Mouse (Mus musculus): ENCODE results near the gene Kif13a. TPM values are rescaled to one million over a fixed set of nuclear protein-coding genes. Genes with fewer than 3 reads are reported as not detected.

The Kif13a gene
- total RNA-seq (2021) = 10 to 100 TPM; 19.1 to 22.7 TPM
- long read RNA-seq, experiment 1, partial matches to known transcripts = 3 of 4 reads
- long read RNA-seq, experiment 1, other reads (novel, unspliced or antisense) = 1 of 4 reads
- long read RNA-seq, experiment 2, partial matches to known transcripts = 6 of 12 reads
- long read RNA-seq, experiment 2, other reads (novel, unspliced or antisense) = 6 of 12 reads

DNA sequence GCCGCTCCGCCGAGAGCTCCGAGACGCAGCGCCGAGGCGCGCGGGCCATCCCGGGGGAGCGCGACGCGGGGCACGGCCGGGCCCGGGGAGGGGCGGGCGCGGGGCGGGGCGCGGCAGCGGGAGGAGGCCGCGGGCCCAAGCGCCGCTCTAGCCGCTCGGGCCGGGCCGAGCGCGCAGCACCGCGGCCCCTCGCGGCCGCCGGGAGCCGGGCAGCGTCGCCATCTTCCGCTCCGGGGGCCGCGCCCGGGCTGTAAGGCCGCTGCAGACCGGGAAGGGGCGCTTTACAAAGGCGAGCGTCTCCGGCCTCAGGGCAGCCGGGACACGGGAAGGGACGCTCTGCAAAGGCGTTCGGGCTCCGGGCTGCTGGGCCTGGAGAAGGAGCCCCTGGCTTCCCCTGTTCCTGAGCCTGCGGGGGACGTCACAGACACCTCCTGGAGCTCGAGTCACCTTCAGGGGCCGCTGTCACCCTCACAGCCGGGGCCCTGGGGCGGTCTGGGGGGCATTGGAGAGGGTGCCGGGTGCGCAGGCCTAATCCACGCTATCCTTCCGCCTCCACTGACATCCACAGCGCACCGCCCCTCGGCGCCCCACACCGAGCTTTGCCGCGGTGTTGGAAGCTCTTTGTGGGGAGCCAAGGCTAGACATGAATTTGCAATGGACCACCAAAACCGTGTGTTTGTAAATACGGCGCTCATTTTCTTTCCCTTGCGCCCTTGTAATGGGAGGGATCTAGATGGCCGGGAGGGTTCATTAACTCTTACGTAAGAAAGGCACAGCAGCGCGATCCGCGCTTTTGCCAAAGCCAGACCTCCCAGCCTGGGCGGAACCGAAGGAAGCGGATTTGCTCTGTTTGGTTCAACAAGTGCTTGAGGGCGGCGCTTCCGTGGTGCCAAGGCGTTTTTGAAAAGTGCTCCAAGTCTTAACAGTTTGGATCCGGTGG lies at the start of gene Kif13a:
Kif13a (minus strand) TSS at position 149 of the 940 bp plus-strand sequence.
- Histone ChIP-seq H3K27ac (peak within 1 kb of the TSS; percentile 100), H3K4me3 (peak within 1 kb of the TSS; percentile 94)
- peak; percentile 81 to 86 for DNase-seq (ENCODE audit: extremely low spot score in 1 of 2, low spot score in 2 of 2)
- intact Hi-C loops (cut with DNase I) = loop anchor here (1.0 to 5.0 kb wide), 4 partner anchors 84 to 203 kb away; partner anchors contain the start of genes Kdm1b, Nhlrc1 and Nup153
- peak; percentile 33 for TF ChIP-seq CTCF (IDR thresholded peaks at IDR 0.05)

GRCm38 (mm10) chr13:46976532-46976931 lies 46.9 kb upstream of the Kif13a start:
- intact Hi-C loops (cut with DNase I) = loop anchor here (5.0 kb wide), 1 partner anchor 36 kb away; the partner anchor contains the start of gene Nhlrc1
- no peak overlapping the region for H3K27ac ChIP-seq
- no peak overlapping the region for H3K4me3 ChIP-seq
- DNase-seq (ENCODE audit: extremely low spot score in 1 of 2, low spot score in 2 of 2) = no peak
- peak; percentile 13 for TF ChIP-seq CTCF (IDR thresholded peaks at IDR 0.05)

- Histone ChIP-seq H3K4me3 (no peak overlapping the region), H3K27ac (no peak overlapping the region)
- DNase-seq (ENCODE audit: extremely low spot score in 1 of 2, low spot score in 2 of 2) = no peak
- intact Hi-C loops (cut with DNase I) = loop anchor here (5.0 kb wide), 1 partner anchor 36 kb away; the partner anchor contains the start of gene Nhlrc1
- no peak for TF ChIP-seq CTCF (IDR thresholded peaks at IDR 0.05)
These were observed 46.3 kb upstream of the Kif13a start for GRCm38 (mm10) chr13:46975930-46976329.

DNA sequence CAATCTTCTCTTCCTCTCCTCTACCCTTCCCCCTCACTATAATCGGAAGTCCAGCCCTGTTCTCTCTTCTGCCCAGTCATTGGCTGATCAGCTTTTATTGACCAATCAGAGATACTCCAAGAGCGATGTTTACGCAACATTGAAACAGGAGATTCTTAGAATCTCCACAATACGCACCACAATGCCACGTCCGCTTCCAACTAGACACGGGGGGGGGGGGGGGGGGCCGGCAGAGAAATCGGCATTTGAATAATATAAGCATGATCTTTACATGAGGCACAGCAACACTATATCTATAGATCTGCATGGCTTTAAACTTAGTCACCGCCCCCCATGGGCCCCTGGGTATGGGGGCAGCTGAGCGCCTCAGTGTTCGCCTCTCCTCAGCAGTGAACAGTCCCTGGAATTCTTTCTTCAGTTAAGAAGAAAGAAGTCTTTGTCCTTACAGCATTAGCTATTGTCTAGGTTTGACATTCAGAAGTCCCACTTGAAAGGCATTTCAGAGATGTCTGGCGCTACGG lies 45.4 kb upstream of the Kif13a start:
- DNase-seq (ENCODE audit: extremely low spot score in 1 of 2, low spot score in 2 of 2) = no peak
- intact Hi-C loops (cut with DNase I) = loop anchor here (5.0 kb wide), 1 partner anchor 37 kb away; the partner anchor contains the start of gene Nhlrc1

DNA sequence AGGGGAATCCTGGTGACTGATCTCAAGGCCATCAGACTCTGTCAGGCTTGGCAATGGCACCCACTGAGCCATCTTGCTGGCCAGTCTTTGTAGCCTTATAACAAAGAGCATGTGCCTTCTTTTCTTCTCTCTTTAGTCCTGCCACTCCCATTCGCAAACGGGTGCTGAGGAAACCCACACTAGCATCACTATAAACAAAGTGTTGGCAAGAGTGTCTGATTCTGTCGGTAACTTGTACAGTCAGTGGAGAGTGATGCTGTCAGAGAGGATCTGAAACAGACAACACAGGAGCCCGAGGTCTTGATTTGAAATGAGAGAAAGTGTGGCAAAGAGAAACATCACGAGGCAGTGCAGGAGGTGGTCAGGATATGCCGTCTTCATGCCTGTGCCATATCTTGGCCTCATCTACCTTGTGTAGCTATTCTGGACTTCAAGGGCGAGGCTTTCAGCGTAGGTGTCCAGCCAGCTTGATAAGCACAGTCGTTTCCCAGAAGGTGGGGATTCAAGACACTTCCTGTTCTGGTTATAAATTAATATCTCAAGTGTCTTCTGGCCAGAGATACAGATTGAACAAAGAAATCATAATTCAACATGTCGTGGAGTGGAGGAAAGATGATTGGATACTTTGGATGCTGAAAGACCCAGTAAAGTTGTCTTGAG lies 40.7 kb upstream of the Kif13a start:
- no peak overlapping the region for H3K4me3 ChIP-seq
- TF ChIP-seq CTCF (IDR thresholded peaks at IDR 0.05) = no peak
- intact Hi-C loops (cut with DNase I) = no loop called here
- no peak overlapping the region for H3K27ac ChIP-seq
- no peak for DNase-seq (ENCODE audit: extremely low spot score in 1 of 2, low spot score in 2 of 2)

More for the DNA sequence above, 45.4 kb upstream of the Kif13a start:
- peak overlapping the region; percentile 5; the same call in 1 of the 2 replicates for H3K4me3 ChIP-seq
- no peak overlapping the region for H3K27ac ChIP-seq
- no peak for TF ChIP-seq CTCF (IDR thresholded peaks at IDR 0.05)

DNA sequence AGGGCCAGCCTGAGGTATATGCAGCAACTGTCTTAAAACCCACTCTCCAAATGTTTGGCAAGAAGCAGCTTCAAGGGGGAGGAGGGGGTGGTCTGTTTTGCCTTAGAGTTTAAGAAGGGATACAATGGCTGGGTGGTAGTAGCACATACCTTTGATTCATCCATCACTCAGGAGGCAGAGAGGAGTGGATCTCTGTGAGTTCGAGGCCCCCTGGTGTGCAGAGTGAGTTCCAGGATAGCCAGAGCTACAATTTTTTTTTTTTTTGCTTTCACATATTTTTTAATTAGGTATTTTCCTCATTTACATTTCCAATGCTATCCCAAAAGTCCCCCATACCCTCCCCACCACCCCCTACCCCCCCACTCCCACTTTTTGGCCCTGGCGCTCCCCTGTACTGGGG lies 39.0 kb upstream of the Kif13a start:
- H3K4me3 ChIP-seq = no peak overlapping the region

DNA sequence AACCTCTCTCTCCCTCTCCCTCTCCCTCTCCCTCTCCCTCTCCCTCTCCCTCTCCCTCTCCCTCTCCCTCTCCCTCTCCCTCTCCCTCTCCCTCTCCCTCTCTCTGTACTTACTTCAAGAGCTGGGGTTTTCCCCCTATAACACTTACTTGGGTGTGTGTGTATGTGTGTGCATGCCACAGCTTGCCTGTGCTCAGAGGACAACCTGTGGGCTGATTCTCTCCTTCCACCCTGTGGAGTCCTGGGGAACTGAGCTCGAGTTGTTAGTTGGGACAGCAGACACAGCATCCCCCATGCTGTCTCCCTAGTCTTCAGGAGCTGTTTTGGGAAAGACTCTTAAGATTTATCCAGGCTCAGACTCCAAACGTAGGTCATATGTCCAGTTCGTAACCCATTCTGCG lies 37.6 kb upstream of the Kif13a start:
- Histone ChIP-seq H3K27ac (no peak overlapping the region), H3K4me3 (no peak overlapping the region)
- DNase-seq (ENCODE audit: extremely low spot score in 1 of 2, low spot score in 2 of 2) = no peak
- intact Hi-C loops (cut with DNase I) = no loop called here
- no peak for TF ChIP-seq CTCF (IDR thresholded peaks at IDR 0.05)

More for the DNA sequence above, 39.0 kb upstream of the Kif13a start:
- TF ChIP-seq CTCF (IDR thresholded peaks at IDR 0.05) = no peak; the same call in 1 of the 2 replicates
- DNase-seq (ENCODE audit: extremely low spot score in 1 of 2, low spot score in 2 of 2) = no peak
- intact Hi-C loops (cut with DNase I) = no loop called here
- no peak overlapping the region for H3K27ac ChIP-seq

DNA sequence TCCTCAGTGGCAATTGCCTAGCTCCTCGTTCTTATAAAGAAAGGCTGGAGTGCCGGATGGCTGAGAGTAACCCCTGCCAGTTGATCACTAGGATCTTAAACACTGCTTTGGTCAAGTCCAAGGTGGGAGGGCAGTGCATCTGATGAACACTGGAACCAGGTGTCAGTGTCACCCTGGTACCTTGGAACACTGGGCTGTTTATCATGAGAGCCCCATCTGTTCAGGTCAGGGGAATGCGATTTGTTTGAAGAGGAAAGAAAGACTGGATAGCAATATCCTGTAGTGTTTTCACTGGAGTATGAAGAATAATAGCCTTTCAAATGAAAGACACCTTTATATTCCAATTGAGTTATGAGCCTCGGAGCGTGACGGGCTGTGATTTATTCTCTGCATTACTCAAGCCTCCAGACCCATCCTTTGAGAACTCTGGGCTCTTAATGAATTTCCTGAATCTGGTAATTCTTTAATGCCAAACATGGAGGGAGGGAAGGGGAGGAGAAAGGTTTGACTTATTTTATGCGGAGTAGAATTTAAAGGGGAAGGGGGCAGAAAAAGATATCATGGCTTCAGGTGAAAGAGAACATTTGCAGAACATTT lies 31.3 kb upstream of the Kif13a start:
- TF ChIP-seq CTCF (IDR thresholded peaks at IDR 0.05) = no peak
- DNase-seq (ENCODE audit: extremely low spot score in 1 of 2, low spot score in 2 of 2) = no peak
- no peak overlapping the region for H3K27ac ChIP-seq
- H3K4me3 ChIP-seq = no peak overlapping the region
- intact Hi-C loops (cut with DNase I) = no loop called here

DNA sequence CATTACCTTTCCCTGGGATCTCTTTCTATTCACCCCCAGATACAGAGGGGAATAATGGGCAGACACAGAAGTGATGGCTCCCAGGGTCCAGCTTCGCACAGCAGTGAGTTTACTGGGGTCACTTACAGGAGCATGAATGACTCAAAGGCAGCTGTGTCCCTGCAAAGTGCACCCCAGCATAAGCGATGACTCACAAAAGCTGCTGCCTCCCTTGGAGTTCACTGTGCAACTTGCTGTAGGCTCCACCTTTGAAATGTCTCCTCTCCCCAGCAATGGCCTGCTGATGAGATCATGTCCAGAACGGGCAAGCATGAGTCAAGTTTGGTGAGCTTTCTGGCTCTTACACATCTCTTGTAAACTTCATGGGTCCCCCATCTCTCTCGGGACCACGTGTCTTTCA lies 29.5 kb upstream of the Kif13a start:
- intact Hi-C loops (cut with DNase I) = no loop called here
- Histone ChIP-seq H3K27ac (no peak overlapping the region), H3K4me3 (no peak overlapping the region)
- no peak for DNase-seq (ENCODE audit: extremely low spot score in 1 of 2, low spot score in 2 of 2)
- no peak for TF ChIP-seq CTCF (IDR thresholded peaks at IDR 0.05)

- intact Hi-C loops (cut with DNase I) = no loop called here
- no peak for TF ChIP-seq CTCF (IDR thresholded peaks at IDR 0.05)
- H3K27ac ChIP-seq = no peak overlapping the region
- peak in 1 of 2 experiments; percentile 9 for DNase-seq (ENCODE audit: extremely low spot score in 1 of 2, low spot score in 2 of 2)
- H3K4me3 ChIP-seq = no peak overlapping the region
These were observed 21.5 kb upstream of the Kif13a start for GRCm38 (mm10) chr13:46951212-46951611.

DNA sequence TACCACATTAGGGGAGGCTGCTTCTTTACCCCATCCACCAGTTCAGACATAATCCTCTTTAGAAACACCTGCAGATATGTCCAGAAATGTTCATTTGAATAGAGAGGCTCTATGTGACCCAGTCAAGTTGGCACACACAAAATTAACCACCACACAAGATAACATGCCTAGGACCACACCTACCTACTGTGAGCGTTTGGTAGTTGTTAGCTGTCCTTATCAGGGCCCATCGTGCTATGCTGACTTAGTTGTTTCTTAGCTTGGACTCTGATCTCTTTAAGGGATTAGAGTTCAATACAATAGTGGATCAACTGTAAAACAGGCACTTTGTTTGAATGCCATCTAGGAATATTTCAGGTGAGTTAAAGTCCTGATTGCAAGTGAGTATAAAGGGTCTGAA lies 20.1 kb upstream of the Kif13a start:
- no peak overlapping the region for H3K27ac ChIP-seq
- DNase-seq (ENCODE audit: extremely low spot score in 1 of 2, low spot score in 2 of 2) = no peak
- TF ChIP-seq CTCF (IDR thresholded peaks at IDR 0.05) = no peak
- no peak overlapping the region for H3K4me3 ChIP-seq
- intact Hi-C loops (cut with DNase I) = no loop called here

Data from left cerebral cortex, adult 2 months (tissue).